Mouse (Mus musculus) kidney, adult 2 months (tissue): ENCODE results near the gene H2-Ke6. TPM values are rescaled to one million over a fixed set of nuclear protein-coding genes. Genes with fewer than 3 reads are reported as not detected.

Experiments used
- DNase-seq: peaks from one replicate; pipeline ENCODE4 v3.0.0; 2021
- H3K27ac ChIP-seq: fragments of 200-500 bp; 2 replicates; pipeline ENCODE4 v1.5.1; 2012; ENCODE audit warnings: low read depth, low read length, control low read depth, inconsistent platforms; ENCODE audit not compliant: insufficient read depth
- H3K27me3 ChIP-seq: fragments of 200-500 bp; replicated peaks from 2 replicates; pipeline ENCODE4 v1.6.1; 2012; ENCODE audit warnings: mild to moderate bottlenecking, moderate library complexity, low read length, inconsistent platforms; ENCODE audit not compliant: control insufficient read depth, insufficient read depth
- H3K36me3 ChIP-seq: fragments of 200-500 bp; 2 replicates; pipeline ENCODE4 v1.6.1; 2012; ENCODE audit warnings: mild to moderate bottlenecking, moderate library complexity, low read length, inconsistent platforms; ENCODE audit not compliant: control insufficient read depth, insufficient read depth
- H3K4me1 ChIP-seq: fragments of 200-500 bp; 2 replicates; pipeline ENCODE4 v1.6.1; 2011; ENCODE audit warnings: low read length; ENCODE audit not compliant: control insufficient read depth, insufficient read depth
- H3K4me3 ChIP-seq: fragments of 200-500 bp; 2 replicates; pipeline ENCODE4 v1.5.1; 2011; ENCODE audit warnings: mild to moderate bottlenecking, low read depth, low read length, control low read depth; ENCODE audit not compliant: insufficient read depth
- CTCF ChIP-seq: fragments of 200-500 bp; conservative IDR thresholded peaks from 2 replicates; pipeline ENCODE4 v1.5.1; 2011; ENCODE audit warnings: low read depth, mild to moderate bottlenecking, control low read depth, low read length, moderate library complexity, mixed read lengths; ENCODE audit not compliant: insufficient read depth, insufficient read length
- POLR2A ChIP-seq: fragments of 200-500 bp; IDR thresholded peaks from one replicate; pipeline ENCODE4 v1.6.1; 2011; ENCODE audit warnings: low read depth, low read length, control low read depth
- WGBS: fragments of 180-500 bp; shearing (Covaris S2); methylation state at CpG from one replicate; pipeline ENCODE4 v1.1.7; 2018; 5-methylcytosine and 5-hydroxymethylcytosine counted together
- polyA plus RNA-seq: library from polyadenylated mRNA; depleted of rRNA; stranded (reverse); fragments of >200 nt; gene quantifications from 2 replicates; pipeline ENCODE4 v1.2.3, GENCODE M21; 2012; rRNA removed

Gene H2-Ke6
- polyA plus RNA-seq, 1 experiment, result 165 TPM

DNA sequence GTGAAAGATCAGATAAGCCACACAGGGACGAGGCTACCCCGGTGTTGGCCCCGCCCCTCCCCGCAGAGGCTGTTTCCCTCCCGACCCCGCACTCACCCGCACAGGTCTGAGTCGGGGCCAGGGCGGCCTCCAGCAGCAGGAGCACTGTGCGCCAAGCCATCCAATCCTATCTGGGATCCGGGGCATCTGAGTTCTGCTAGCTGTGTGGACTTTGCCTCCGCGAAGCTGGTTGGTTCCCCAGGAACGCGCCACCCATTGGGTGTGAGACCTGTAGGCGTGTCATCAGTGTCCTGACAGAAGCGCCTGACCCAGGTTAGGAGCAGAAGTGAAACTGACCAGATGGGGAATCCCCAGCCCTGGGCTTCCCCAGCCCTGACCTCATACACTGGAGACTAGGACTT is 49.2 kb downstream of the H2-Ke6 start:
- no peaks in the 10 kb centered on the region for H3K27me3 ChIP-seq

DNA sequence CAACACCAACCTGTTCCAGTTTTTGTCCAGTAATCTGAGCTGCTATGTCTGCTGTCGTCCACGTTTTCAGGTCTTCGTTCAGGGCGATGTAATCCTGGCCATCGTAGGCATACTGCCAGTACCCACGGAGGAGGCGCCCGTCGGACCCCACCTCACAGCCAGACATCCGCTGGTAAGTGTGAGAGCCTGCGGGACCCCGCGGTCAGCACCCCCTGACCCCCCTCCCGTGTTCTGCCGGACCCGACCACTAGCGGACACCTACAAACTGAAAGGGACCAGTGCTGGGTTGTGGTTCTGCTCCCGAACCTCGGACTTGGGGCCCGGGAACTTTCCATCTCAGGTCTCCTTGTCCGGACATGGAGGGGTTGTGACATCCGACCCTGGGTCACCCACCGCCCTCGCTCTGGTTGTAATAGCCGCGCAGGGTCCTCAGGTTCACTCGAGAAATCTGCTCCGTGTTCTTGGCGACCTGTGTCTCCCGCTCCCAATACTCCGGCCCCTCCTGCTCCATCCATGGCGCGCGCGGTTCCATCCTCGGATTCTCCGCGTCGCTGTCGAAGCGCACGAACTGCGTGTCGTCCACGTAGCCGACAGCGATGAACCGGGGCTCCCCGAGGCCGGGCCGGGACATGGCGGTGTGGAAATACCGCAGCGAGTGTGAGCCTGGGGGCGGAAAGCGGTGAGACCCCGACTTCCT is 49.9 kb downstream of the H2-Ke6 start:
- peak overlapping the region; percentile 61 for H3K4me3 ChIP-seq
- TF ChIP-seq CTCF (no peak), POLR2A (no peak)
- H3K27me3 ChIP-seq, result no peaks in the 10 kb centered on the region
- DNase-seq, result no peak
- peak overlapping the region; percentile 8; the same call in 1 of the 2 replicates for H3K27ac ChIP-seq
- 4% methylated on average over 57 of the region's 57 CpGs for WGBS
- H3K36me3 ChIP-seq, result no peaks in the 10 kb centered on the region
- H3K4me1 ChIP-seq, result peaks cover 12% of the 10 kb centered on the region; the same call in 1 of the 2 replicates

More for the DNA sequence above, 49.2 kb downstream of the H2-Ke6 start:
- peaks cover 12% of the 10 kb centered on the region; the same call in 1 of the 2 replicates for H3K4me1 ChIP-seq
- H3K36me3 ChIP-seq, result no peaks in the 10 kb centered on the region
- WGBS, result under 1% methylated on average over 17 of the region's 17 CpGs
- TF ChIP-seq CTCF (no peak), POLR2A (peak; percentile 77)
- H3K4me3 ChIP-seq, result peak overlapping the region; percentile 61
- peak overlapping the region; percentile 77 for H3K27ac ChIP-seq
- DNase-seq, result peak; percentile 97

Other genes with a start within 250 kb of the H2-Ke6 start
- gene Angptl4, start 246.2 kb downstream of the H2-Ke6 start, polyA plus RNA-seq, result 19.2 and 21.0 TPM in 2 replicates
- 83.0 and 89.3 TPM in 2 replicates for gene Kank3, start 217.5 kb downstream of the H2-Ke6 start, polyA plus RNA-seq
- 620 and 1,023 TPM in 2 replicates for gene Rps28, start 203.5 kb downstream of the H2-Ke6 start, polyA plus RNA-seq
- gene Ndufa7, start 203.5 kb downstream of the H2-Ke6 start, polyA plus RNA-seq, result 672 and 745 TPM in 2 replicates
- gene Cd320, start 185.0 kb downstream of the H2-Ke6 start, polyA plus RNA-seq, result 71.3 and 87.8 TPM in 2 replicates
- not detected in 2 replicates for gene Gm7029, start 154.2 kb downstream of the H2-Ke6 start, polyA plus RNA-seq
- gene Kifc1, start 137.4 kb downstream of the H2-Ke6 start, polyA plus RNA-seq, result 1.3 and 1.6 TPM in 2 replicates
- not detected in 2 replicates for gene Platr17, start 122.9 kb downstream of the H2-Ke6 start, polyA plus RNA-seq
- 33.3 and 35.0 TPM in 2 replicates for gene Daxx, start 118.6 kb downstream of the H2-Ke6 start, polyA plus RNA-seq
- gene Tapbp, start 112.2 kb downstream of the H2-Ke6 start, polyA plus RNA-seq, result 106 and 112 TPM in 2 replicates
- gene Zbtb22, start 112.2 kb downstream of the H2-Ke6 start, polyA plus RNA-seq, result 31.6 and 54.0 TPM in 2 replicates
- 61.8 and 78.6 TPM in 2 replicates for gene Rgl2, start 98.5 kb downstream of the H2-Ke6 start, polyA plus RNA-seq
- 27.4 and 41.1 TPM in 2 replicates for gene Pfdn6, start 87.7 kb downstream of the H2-Ke6 start, polyA plus RNA-seq
- gene Wdr46, start 87.4 kb downstream of the H2-Ke6 start, polyA plus RNA-seq, result 15.3 and 16.0 TPM in 2 replicates
- 6.7 and 7.8 TPM in 2 replicates for gene B3galt4, start 76.6 kb downstream of the H2-Ke6 start, polyA plus RNA-seq
- gene Vps52, start 72.2 kb downstream of the H2-Ke6 start, polyA plus RNA-seq, result 54.2 and 60.5 TPM in 2 replicates
- 342 and 406 TPM in 2 replicates for gene Rps18, start 72.1 kb downstream of the H2-Ke6 start, polyA plus RNA-seq
- gene H2-K1, start 27.7 kb downstream of the H2-Ke6 start, polyA plus RNA-seq, result 1,162 and 1,255 TPM in 2 replicates
- gene Ring1, start 3.4 kb downstream of the H2-Ke6 start, polyA plus RNA-seq, result 30.4 and 36.3 TPM in 2 replicates
- gene Slc39a7, start 3.6 kb upstream of the H2-Ke6 start, polyA plus RNA-seq, result 90.4 and 106 TPM in 2 replicates
- 49.3 and 59.2 TPM in 2 replicates for gene Rxrb, start 3.8 kb upstream of the H2-Ke6 start, polyA plus RNA-seq
- gene Col11a2, start 11.4 kb upstream of the H2-Ke6 start, polyA plus RNA-seq, result 0.35 and 0.39 TPM in 2 replicates
- gene H2-Oa, start 64.3 kb upstream of the H2-Ke6 start, polyA plus RNA-seq, result 3.1 and 8.5 TPM in 2 replicates
- gene H2-DMa, start 91.5 kb upstream of the H2-Ke6 start, polyA plus RNA-seq, result 30.1 and 37.1 TPM in 2 replicates
- 110 and 117 TPM in 2 replicates for gene Brd2, start 94.6 kb upstream of the H2-Ke6 start, polyA plus RNA-seq
- 3.2 and 15.6 TPM in 2 replicates for gene H2-DMb2, start 115.2 kb upstream of the H2-Ke6 start, polyA plus RNA-seq
- 72.3 and 80.5 TPM in 2 replicates for gene H2-DMb1, start 125.0 kb upstream of the H2-Ke6 start, polyA plus RNA-seq
- gene Tap1, start 159.5 kb upstream of the H2-Ke6 start, polyA plus RNA-seq, result 14.5 and 19.4 TPM in 2 replicates
- gene Psmb9, start 159.7 kb upstream of the H2-Ke6 start, polyA plus RNA-seq, result 21.5 and 32.3 TPM in 2 replicates
- gene Psmb8, start 169.7 kb upstream of the H2-Ke6 start, polyA plus RNA-seq, result 34.2 and 58.1 TPM in 2 replicates
- gene Tap2, start 175.5 kb upstream of the H2-Ke6 start, polyA plus RNA-seq, result 25.0 and 29.2 TPM in 2 replicates
- gene H2-Ob, start 210.8 kb upstream of the H2-Ke6 start, polyA plus RNA-seq, result 2.3 and 15.1 TPM in 2 replicates
- 419 and 490 TPM in 2 replicates for gene H2-Ab1, start 229.6 kb upstream of the H2-Ke6 start, polyA plus RNA-seq